Mouse (Mus musculus): ENCODE measurements at regions not wholly inside any gene's neighbourhood (a gene's known extent, or its start where the extent isn't known, plus 50 kb on each side); places are given as distances from the start of the nearest gene placed in this dataset.

GRCm38 (mm10) chr16:21274012-21274528 lies 69.5 kb downstream of the Ephb3 start:
- DNase-seq (ENCODE audit: low spot score): no peak

- no peak for DNase-seq (ENCODE audit: low spot score)
These were observed 73.3 kb downstream of the Ephb3 start for GRCm38 (mm10) chr16:21277789-21278342.

GRCm38 (mm10) chr16:21278387-21278786 lies 73.8 kb downstream of the Ephb3 start:
- no peak for DNase-seq (ENCODE audit: low spot score)

- no peak for DNase-seq (ENCODE audit: low spot score)
These were observed 75.7 kb downstream of the Ephb3 start for GRCm38 (mm10) chr16:21280200-21280627.

- no peak for DNase-seq (ENCODE audit: low spot score)
These were observed 77.6 kb downstream of the Ephb3 start for GRCm38 (mm10) chr16:21281958-21282730.

DNA sequence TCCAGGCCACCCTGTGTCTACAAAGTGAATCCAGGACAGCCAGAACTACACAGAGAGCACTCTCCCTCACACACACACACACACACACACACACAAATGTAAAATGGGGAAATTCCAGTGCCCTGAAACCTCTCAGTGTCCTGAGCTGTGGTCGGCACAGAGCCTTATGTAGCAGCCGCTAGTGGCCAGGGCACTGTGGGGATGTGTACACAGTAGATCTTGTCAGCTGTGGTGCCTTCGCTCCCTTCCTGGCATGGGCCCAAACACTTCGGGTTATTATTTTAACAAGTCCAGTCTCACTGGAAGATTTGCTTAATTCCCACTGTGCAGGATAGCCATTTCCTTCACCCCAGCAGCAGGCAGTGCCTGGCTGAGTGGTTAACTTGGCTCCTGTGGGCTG lies 81.5 kb downstream of the Ephb3 start:
- no peak for DNase-seq (ENCODE audit: low spot score)

DNA sequence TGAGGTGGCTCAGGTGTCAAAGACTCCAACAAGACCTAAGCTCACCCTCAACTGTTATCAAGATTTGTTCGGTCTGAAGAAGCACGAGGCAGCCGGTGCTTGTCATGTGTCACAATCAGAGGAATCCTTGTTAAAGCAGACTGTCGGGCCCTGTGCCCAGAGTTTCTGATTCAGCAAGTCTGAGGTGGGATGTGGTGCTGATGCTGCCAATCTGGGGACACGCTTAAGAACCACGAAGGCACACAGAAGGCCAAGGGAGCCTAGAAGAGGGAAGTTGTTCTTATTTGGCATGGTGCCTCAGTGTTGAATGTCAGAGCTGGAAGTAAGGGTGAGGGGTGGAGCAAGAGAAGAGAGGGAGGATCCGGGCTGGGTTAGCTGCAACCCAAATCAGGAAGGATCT lies 85.0 kb downstream of the Ephb3 start:
- no peak for DNase-seq (ENCODE audit: low spot score)

DNA sequence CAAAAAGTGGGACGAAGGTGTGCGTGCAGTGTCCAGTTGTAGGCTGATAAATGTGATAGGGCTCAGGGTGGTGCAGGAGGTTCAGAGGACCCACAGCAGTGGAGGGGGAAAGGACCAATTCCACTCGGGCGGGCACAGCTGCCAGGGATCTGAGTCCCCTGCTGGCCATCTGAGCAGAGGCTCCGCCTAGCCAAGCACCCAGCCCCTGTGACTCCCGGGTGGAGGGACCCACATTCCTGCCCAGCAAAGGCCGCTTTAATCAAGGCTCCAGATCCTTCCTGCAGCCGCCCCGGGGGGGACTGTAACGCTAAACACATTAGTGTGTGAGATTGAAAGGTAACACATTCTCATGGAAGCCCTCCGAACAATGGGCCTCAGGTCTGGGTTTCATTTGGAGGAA lies 88.5 kb downstream of the Ephb3 start:
- DNase-seq (ENCODE audit: low spot score): no peak

- no peak for DNase-seq (ENCODE audit: low spot score)
These were observed 89.0 kb downstream of the Ephb3 start for GRCm38 (mm10) chr16:21293569-21293968.

- DNase-seq (ENCODE audit: low spot score): no peak
These were observed 90.3 kb downstream of the Ephb3 start for GRCm38 (mm10) chr16:21294677-21295411.

GRCm38 (mm10) chr16:21295956-21296733 lies 91.6 kb downstream of the Ephb3 start:
- no peak for DNase-seq (ENCODE audit: low spot score)

- no peak for DNase-seq (ENCODE audit: low spot score)
These were observed 92.2 kb downstream of the Ephb3 start for GRCm38 (mm10) chr16:21296786-21297185.

GRCm38 (mm10) chr16:21298866-21299265 lies 94.3 kb downstream of the Ephb3 start:
- no peak for DNase-seq (ENCODE audit: low spot score)

DNA sequence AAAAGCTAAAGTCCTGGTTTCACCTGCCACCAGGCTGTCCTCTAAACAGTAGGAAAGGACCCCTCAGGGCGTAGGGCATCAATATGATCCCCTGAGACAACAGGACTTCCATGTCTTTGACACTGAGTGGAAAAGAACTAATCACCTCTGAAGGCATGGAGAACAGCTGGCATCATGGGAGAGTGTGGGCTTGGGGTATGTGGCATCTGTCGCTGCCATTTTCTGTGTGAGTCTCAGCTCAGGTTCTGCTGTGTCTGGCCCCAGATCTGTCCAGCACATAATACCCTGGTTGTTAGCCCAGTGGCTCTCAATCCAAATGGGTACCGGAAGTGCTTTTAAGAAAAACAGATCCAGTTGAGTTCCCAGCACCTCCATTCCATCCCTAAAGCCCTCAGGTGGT lies 101.3 kb downstream of the Ephb3 start:
- DNase-seq (ENCODE audit: low spot score): no peak

- DNase-seq (ENCODE audit: low spot score): no peak
These were observed 104.0 kb downstream of the Ephb3 start for GRCm38 (mm10) chr16:21308513-21308912.

DNA sequence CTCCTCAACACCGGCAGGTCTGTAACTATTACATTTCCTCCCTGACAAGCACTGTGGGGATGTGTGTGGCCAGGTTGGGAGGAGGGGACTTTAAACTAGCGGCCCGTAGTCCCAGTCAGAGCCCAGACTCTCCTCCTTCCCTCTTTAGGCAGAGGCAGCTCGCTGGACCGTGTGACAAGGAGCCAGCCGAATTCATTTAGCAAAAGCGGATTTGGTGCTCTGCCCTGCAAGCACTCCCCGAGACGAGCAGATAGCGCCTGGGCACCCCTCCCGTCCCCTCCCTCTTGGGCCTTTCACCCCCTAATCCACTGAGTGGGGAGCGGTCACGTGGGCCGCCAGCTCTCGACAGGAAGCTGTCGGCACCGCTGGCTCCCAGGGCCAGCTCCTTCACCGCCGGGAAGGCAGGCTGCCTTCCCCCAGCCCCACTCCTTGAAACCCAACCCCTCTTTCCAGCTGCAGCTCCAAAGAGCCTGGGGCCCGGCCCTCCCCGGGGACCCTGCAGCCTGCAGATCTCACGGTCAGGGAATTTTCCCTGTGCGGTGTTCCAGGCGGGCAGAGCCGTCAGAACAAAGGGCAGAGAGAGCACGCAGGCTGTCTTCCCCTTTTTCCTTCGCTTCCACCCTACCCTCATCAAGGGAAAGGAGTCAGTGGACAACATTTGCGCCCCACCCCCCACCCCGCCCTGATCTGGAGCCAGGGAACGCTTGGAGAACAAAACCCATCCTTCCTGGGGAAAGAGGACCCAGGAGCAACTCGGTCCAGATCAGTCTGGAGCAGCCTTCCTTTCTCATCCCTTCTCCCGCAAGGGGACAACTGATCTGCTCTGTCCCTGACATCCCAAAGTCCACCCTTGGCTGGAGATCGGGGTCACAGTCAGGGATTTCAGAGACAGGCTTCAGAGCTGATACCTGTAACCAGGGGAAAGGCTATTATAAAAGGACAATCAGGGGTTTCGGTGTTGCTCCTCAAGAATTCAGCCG lies 106.4 kb downstream of the Ephb3 start:
- peak; percentile 63 for DNase-seq (ENCODE audit: low spot score)

GRCm38 (mm10) chr16:21311781-21312180 lies 107.2 kb downstream of the Ephb3 start:
- DNase-seq (ENCODE audit: low spot score): no peak

DNA sequence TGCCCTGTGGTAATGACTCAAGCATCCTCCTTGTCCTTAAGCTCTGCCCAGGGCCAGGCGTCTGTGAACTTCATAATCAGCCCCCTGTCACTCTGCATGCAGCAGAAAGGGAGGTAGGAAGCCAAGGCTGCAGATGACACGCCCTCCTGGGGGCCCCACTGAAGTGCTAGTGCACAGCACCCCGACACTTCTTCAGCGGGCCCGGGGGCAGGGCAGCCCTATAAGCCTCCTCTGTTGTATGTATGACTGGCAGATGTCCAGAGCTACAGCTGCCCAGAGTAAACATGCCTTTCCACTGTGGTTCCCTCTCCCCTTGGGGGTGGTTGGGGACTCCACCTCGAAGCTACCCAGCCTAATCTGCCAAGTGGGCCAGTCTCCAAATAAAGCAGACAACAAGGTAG lies 107.2 kb upstream of the Vps8 start:
- no peak for DNase-seq (ENCODE audit: low spot score)

DNA sequence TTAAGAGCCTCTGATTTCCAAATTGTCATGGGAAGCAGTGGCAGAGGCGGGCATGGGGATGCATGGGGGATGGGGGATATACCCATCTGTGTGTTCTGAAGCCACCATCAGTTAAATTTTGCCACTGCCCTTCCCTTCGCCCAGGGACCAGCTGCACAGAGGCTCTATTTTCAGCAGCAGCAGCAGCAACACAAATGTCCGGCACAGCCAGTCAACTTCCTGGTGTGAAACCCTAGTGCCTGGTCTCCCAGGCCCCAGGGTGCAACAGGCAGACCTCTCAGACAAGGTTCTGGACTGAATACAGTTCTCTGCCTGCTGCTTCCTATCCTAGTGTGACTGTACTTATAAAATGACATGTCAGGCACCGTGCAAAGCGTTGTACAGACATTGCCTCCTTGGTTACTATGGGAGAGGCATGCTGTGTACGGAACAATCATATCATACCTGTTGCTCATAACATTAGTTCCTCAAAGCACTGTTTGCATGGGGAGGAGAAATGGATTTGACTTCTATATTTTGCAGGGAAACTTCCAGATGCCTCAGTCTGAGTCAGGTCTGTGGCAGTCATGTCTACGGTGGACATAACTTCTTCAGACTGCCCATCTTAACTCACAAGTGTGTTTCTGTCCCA lies 104.8 kb upstream of the Vps8 start:
- no peak for DNase-seq (ENCODE audit: low spot score)

- no peak for DNase-seq (ENCODE audit: low spot score)
These were observed 104.1 kb upstream of the Vps8 start for GRCm38 (mm10) chr16:21318640-21319365.

All from ovary, adult 18-20 months (tissue).